Comparison of ENCODE assay signal across 9 mouse cellular contexts in genomic region chr11:60306834-60307233, GRCm38 (mm10). TPM values are rescaled to one million over a fixed set of nuclear protein-coding genes. Genes with fewer than 3 reads are reported as not detected.
A peak's percentile ranks its signal among the peaks of the same experiment; 100 is the strongest.
DNase-seq lines count a peak whose midpoint lies in the region; ATAC-seq and TF ChIP-seq lines count a peak whose summit lies in the region.
"Had no signal": no experiment of that assay in that cellular context is flagged by ENCODE, and none has a peak within 500 bp of the region (broad histone marks: within the 10 kb centered on the region; RNA-seq: fewer than 3 reads in every experiment).

No protein-coding gene starts in this region.

- no peak overlapping the region for H3K27ac ChIP-seq in hindbrain, embryonic 10.5 days
- H3K27ac ChIP-seq in hindbrain, embryonic 13.5 days, result no peak overlapping the region
- peak overlapping the region; percentile 91 for H3K27ac ChIP-seq in kidney, embryonic 15.5 days
- H3K27ac ChIP-seq in midbrain, postnatal 0 days (ENCODE audit: low read depth, low read length), result no peak overlapping the region
- H3K27ac ChIP-seq: embryonic facial prominence, embryonic 15.5 days had no signal

- TF ChIP-seq CTCF in E14TG2a.4 (conservative IDR thresholded peaks at IDR 0.05; ENCODE audit: low read length), result peak; percentile 95
- peak; percentile 68 for TF ChIP-seq CTCF in midbrain, postnatal 0 days (IDR thresholded peaks at IDR 0.05)

- no peaks in the 10 kb centered on the region for H3K27me3 ChIP-seq in hindbrain, embryonic 10.5 days (ENCODE audit: insufficient read depth, poor library complexity, severe bottlenecking)
- no peaks in the 10 kb centered on the region for H3K27me3 ChIP-seq in hindbrain, embryonic 13.5 days
- no peaks in the 10 kb centered on the region for H3K27me3 ChIP-seq in E14TG2a.4 (ENCODE audit: insufficient read depth, low read length)
- no peaks in the 10 kb centered on the region for H3K27me3 ChIP-seq in kidney, embryonic 15.5 days
- no peaks in the 10 kb centered on the region for H3K27me3 ChIP-seq in midbrain, postnatal 0 days (ENCODE audit: insufficient read depth, low read length)
- H3K27me3 ChIP-seq: embryonic facial prominence, embryonic 15.5 days had no signal

- no peaks in the 10 kb centered on the region for H3K9me3 ChIP-seq in hindbrain, embryonic 10.5 days
- H3K9me3 ChIP-seq in hindbrain, embryonic 13.5 days, result no peaks in the 10 kb centered on the region
- H3K9me3 ChIP-seq in E14TG2a.4 (ENCODE audit: low read length), result no peaks in the 10 kb centered on the region
- H3K9me3 ChIP-seq in kidney, embryonic 15.5 days (replicated peaks), result no peaks in the 10 kb centered on the region
- H3K9me3 ChIP-seq in midbrain, postnatal 0 days (ENCODE audit: low read length), result no peaks in the 10 kb centered on the region
- H3K9me3 ChIP-seq: embryonic facial prominence, embryonic 15.5 days had no signal

- no peak overlapping the region for H3K9ac ChIP-seq in hindbrain, embryonic 13.5 days
- no peak overlapping the region for H3K9ac ChIP-seq in kidney, embryonic 15.5 days
- no peak overlapping the region for H3K9ac ChIP-seq in midbrain, postnatal 0 days (replicated peaks; ENCODE audit: low read length, poor library complexity, severe bottlenecking)
- H3K9ac ChIP-seq: embryonic facial prominence, embryonic 15.5 days had no signal

- H3K4me3 ChIP-seq in hindbrain, embryonic 10.5 days, result no peak overlapping the region
- H3K4me3 ChIP-seq in hindbrain, embryonic 13.5 days, result no peak overlapping the region
- H3K4me3 ChIP-seq in E14TG2a.4 (replicated peaks; ENCODE audit: low read length), result no peak overlapping the region
- H3K4me3 ChIP-seq in kidney, embryonic 15.5 days (replicated peaks), result no peak overlapping the region
- no peak overlapping the region for H3K4me3 ChIP-seq in midbrain, postnatal 0 days (ENCODE audit: low read depth, low read length)
- H3K4me3 ChIP-seq: embryonic facial prominence, embryonic 15.5 days had no signal

- WGBS in hindbrain, embryonic 10.5 days, result 55% methylated on average over 4 of the region's 4 CpGs
- WGBS in hindbrain, embryonic 13.5 days, result 64% methylated on average over 4 of the region's 4 CpGs
- WGBS in kidney, embryonic 15.5 days, result 79% methylated on average over 4 of the region's 4 CpGs
- WGBS in midbrain, postnatal 0 days, result 66% methylated on average over 4 of the region's 4 CpGs

- no peak overlapping the region for H3K4me2 ChIP-seq in hindbrain, embryonic 13.5 days
- no peak overlapping the region for H3K4me2 ChIP-seq in kidney, embryonic 15.5 days
- H3K4me2 ChIP-seq in midbrain, postnatal 0 days (ENCODE audit: low read depth, low read length, poor library complexity, severe bottlenecking), result no peak overlapping the region
- H3K4me2 ChIP-seq: embryonic facial prominence, embryonic 15.5 days had no signal

- peaks cover 38% of the 10 kb centered on the region for H3K4me1 ChIP-seq in hindbrain, embryonic 10.5 days (replicated peaks)
- peaks cover 62% of the 10 kb centered on the region for H3K4me1 ChIP-seq in hindbrain, embryonic 13.5 days (replicated peaks)
- H3K4me1 ChIP-seq in E14TG2a.4 (replicated peaks; ENCODE audit: low read depth, low read length), result peaks cover 49% of the 10 kb centered on the region
- peaks cover 60% of the 10 kb centered on the region for H3K4me1 ChIP-seq in kidney, embryonic 15.5 days
- H3K4me1 ChIP-seq in midbrain, postnatal 0 days (ENCODE audit: insufficient read depth, low read length), result peaks cover 16% of the 10 kb centered on the region

- no peak for ATAC-seq in hindbrain, embryonic 13.5 days (ENCODE audit: low FRiP score)
- ATAC-seq in kidney, embryonic 15.5 days (replicated peaks; ENCODE audit: low FRiP score), result no peak
- ATAC-seq in midbrain, postnatal 0 days (ENCODE audit: low FRiP score), result no peak

- H3K36me3 ChIP-seq in hindbrain, embryonic 10.5 days, result no peaks in the 10 kb centered on the region
- H3K36me3 ChIP-seq in hindbrain, embryonic 13.5 days, result no peaks in the 10 kb centered on the region
- no peaks in the 10 kb centered on the region for H3K36me3 ChIP-seq in E14TG2a.4 (ENCODE audit: insufficient read depth, low read length)
- no peaks in the 10 kb centered on the region for H3K36me3 ChIP-seq in kidney, embryonic 15.5 days
- H3K36me3 ChIP-seq in midbrain, postnatal 0 days (ENCODE audit: insufficient read depth, low read length), result no peaks in the 10 kb centered on the region
- H3K36me3 ChIP-seq: embryonic facial prominence, embryonic 15.5 days had no signal

- peak; percentile 54 for DNase-seq in hindbrain, embryonic 10.5 days (ENCODE audit: low spot score)
- peak; percentile 45 for DNase-seq in adrenal gland, postnatal 25 days
- DNase-seq in midbrain, postnatal 0 days (ENCODE audit: low spot score), result peak; percentile 64
- DNase-seq in yolk sac, embryonic 10.5 days (ENCODE audit: low spot score), result no peak
- no peak for DNase-seq in layer of hippocampus, postnatal 36 days

RNA-seq across cellular contexts. Expression of gene Tom1l2, which starts 45.9 kb away (rescaled TPM):
- 21.6 and 30.7 TPM in 2 replicates for polyA plus RNA-seq in hindbrain, embryonic 10.5 days (2016; fragmentation: Nextera tagmentation; extraction: Ambion mirVana)
- polyA plus RNA-seq in hindbrain, embryonic 13.5 days (2015; fragmentation: Nextera tagmentation; extraction: Ambion mirVana), result 54.5 and 59.2 TPM in 2 replicates
- total RNA-seq in adrenal gland, postnatal 25 days (2021), result 74.6 and 95.4 TPM in 2 replicates
- polyA plus RNA-seq in kidney, embryonic 15.5 days (2015; fragmentation: Nextera tagmentation; extraction: Ambion mirVana), result 27.1 and 33.1 TPM in 2 replicates
- total RNA-seq in midbrain, postnatal 0 days (2014; rRNA removed), result 108 and 120 TPM in 2 replicates
- 49.4 and 51.6 TPM in 2 replicates for polyA plus RNA-seq in midbrain, postnatal 0 days (2015; fragmentation: Nextera tagmentation; extraction: Ambion mirVana)
- total RNA-seq in layer of hippocampus, postnatal 36 days (2021), result 100 to 1,000 TPM; 170 to 180 TPM

RNA-seq across cellular contexts. Expression of gene Drc3, which starts 46.3 kb away (rescaled TPM):
- 2.8 and 6.0 TPM in 2 replicates for polyA plus RNA-seq in hindbrain, embryonic 10.5 days (2016; fragmentation: Nextera tagmentation; extraction: Ambion mirVana)
- 6.3 and 7.9 TPM in 2 replicates for polyA plus RNA-seq in hindbrain, embryonic 13.5 days (2015; fragmentation: Nextera tagmentation; extraction: Ambion mirVana)
- total RNA-seq in adrenal gland, postnatal 25 days (2021), result 0.81 and 2.3 TPM in 2 replicates
- 1.7 and 2.6 TPM in 2 replicates for polyA plus RNA-seq in kidney, embryonic 15.5 days (2015; fragmentation: Nextera tagmentation; extraction: Ambion mirVana)
- total RNA-seq in midbrain, postnatal 0 days (2014; rRNA removed), result 9.2 and 14.1 TPM in 2 replicates
- polyA plus RNA-seq in midbrain, postnatal 0 days (2015; fragmentation: Nextera tagmentation; extraction: Ambion mirVana), result 7.1 and 8.6 TPM in 2 replicates
- total RNA-seq in layer of hippocampus, postnatal 36 days (2021), result 1 to 10 TPM; 6.7 to 7.6 TPM

Comparison
In these comparisons a context has a peak if more than half of its experiments do, and no peak if none do; other contexts are left out.
1. DNase-seq: peak in hindbrain, embryonic 10.5 days (single experiment), adrenal gland, postnatal 25 days (single experiment) and midbrain, postnatal 0 days (single experiment); none in yolk sac, embryonic 10.5 days (single experiment) and layer of hippocampus, postnatal 36 days (0 of 2).